Mouse (Mus musculus): ENCODE results near the gene Tsc2.

- TF ChIP-seq ZNF384 (IDR thresholded peaks at IDR 0.05; ENCODE audit: low read depth, low read length) (no peak), MAFK (IDR thresholded peaks at IDR 0.05; ENCODE audit: insufficient read depth, low read depth, low read length) (no peak), ZC3H11A (IDR thresholded peaks at IDR 0.05; ENCODE audit: borderline replicate concordance, low read depth, low read length) (no peak), CHD2 (IDR thresholded peaks at IDR 0.05; ENCODE audit: low read depth, low read length) (no peak)
These were observed 59.7 kb downstream of the Tsc2 start for GRCm38 (mm10) chr17:24572651-24573245.

Data from ES-E14 (cell line).